Mouse (Mus musculus) stomach, postnatal 0 days (tissue): ENCODE data around the gene Prss57.

Experiments used
- CTCF ChIP-seq: IDR thresholded peaks from 2 replicates; pipeline ENCODE4 v1.5.1; 2016; ENCODE audit warnings: antibody characterized with exemption, low read depth, mild to moderate bottlenecking, moderate library complexity
- EP300 ChIP-seq: optimal IDR thresholded peaks from 2 replicates; pipeline ENCODE3; 2016; ENCODE audit warnings: antibody characterized with exemption

DNA sequence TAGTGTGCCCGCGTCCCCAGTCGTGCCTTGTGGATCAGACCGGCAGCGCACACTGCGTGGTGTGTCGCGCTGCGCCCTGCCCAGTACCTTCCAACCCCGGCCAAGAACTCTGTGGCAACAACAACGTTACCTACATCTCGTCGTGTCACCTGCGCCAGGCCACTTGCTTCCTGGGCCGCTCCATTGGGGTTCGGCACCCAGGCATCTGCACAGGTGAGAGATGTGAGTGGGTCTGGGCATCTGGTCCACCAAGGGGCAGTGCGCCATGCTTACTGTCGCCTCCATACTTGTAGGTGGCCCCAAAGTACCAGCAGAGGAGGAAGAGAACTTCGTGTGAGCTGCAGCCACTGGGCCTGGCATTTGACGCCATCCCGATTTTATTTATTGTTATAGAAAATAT, 9.6 kb downstream of the Prss57 start:
- TF ChIP-seq CTCF (no peak), EP300 (no peak)
